Mouse (Mus musculus) layer of hippocampus, adult 9-11 months (tissue): ENCODE data around the gene Osr1.

ENCODE experiments used
- DNase-seq: peaks from one replicate; pipeline ENCODE4 v3.0.0; 2022

The Osr1 gene

DNA sequence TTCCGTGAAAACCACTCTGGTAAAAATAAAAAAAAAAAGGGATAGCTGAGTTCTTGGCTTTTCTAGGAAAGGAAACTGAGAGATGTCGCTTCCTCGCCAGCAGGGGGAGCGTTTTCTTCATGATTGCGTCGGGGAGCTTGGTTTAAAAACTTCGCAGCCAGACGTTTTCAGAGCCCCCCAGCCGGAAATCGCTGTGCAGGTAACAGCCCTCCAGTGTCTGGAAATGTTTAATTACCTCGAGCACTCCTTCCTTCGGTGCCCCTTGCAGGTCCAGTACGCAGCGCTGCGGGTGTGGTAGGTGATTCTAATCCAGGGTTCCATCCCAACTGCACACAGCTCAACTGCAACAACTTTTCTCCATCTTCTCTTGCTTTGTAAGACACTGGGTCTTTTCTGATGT lies at the start of gene Osr1:
Osr1 (plus strand) TSS at position 146 of the 400 bp plus-strand sequence.
- no peak for DNase-seq

DNA sequence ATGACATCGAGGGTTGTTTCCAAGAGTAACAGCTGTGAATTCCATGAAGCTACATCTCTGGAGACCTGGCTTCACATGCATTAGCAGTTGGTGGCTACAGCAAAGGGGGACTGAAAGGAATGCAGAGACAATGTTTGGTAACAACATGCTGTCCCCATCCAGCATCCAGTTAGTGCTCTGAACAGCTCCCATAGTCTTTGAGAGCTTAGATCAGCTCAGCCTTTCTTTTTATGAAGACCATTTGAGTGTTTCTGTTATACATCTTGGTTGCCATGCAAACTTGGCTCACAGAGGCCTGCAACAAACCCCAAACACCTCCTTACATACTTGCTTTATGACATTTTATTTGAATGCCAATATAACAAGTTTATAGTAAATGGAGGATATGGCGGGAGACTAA lies 19.6 kb upstream of the Osr1 start:
- no peak for DNase-seq

DNA sequence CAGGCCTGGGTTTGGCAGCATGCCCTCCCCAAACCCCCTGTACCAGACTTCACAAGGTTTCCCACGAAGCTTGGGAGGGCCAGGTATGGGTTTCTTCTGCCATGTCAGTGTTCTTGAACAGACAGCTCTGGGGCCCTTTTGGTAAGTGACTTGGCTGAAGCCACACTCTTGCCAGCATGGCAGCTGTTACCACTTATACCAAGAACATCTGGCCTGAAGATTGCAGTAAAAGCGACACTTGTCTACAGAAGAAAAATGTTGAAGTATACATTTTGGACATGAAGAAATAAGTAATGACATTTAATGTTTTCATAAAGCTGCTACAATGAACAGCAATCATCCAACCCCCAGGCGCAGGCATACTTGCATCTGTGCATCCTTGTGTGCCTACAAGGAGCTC lies 5.0 kb upstream of the Osr1 start:
- DNase-seq: no peak

DNA sequence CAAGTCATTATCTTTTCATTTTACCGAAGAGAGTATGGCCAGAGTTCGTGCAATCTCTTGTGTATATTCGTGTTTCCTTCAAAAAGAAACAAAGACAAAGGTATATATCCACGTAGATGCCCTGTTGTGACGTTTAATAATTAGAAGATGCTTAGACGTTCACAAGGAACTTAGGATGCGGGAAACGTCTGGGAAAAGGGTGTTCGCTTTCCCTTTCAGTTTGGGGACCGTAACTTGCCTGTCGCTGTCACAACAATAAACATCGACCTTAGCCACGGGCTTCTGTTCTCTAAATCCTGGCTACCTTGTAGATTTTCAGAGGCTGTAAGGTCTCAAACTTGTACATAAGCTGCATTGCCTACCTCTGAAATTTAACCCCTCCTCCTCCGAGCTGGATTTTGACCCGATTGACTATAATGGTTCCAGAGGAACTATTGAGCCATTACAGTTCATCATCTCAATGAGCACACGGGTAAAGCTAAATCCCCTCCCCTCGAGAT lies 630 bp downstream of the Osr1 start:
- DNase-seq: no peak

DNA sequence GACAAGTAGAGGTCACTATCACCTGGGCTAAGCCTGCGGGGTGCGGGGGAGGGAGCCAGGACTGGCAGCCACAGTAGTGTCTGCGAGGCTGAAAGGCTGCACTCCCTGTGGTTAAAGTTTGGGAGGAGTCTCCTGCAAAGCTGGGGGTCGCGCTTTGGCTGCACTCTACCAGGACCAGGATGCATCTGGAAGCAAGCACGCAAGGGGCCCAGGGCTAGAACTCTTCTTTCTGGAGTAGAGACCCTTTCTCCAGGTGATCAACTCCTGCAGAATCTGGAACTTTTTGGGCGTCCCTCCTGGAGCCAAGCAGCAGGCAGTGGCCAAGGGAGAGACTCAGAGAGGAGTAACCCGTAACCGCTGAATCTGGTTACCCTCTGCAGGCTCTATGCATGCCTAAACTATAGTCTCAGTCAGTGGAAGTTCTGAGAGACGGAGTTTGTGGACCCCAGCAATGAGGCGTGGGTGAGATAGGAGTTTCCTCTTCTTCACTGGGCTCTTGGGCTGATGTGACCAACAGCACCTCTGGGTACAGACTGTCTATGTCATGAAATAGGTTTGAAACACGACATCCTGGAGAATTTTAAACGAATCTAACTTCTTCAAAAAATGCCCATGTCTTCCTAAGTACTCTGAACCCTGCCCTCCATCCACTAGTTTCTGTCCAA lies 1.5 kb downstream of the Osr1 start:
- no peak for DNase-seq

DNA sequence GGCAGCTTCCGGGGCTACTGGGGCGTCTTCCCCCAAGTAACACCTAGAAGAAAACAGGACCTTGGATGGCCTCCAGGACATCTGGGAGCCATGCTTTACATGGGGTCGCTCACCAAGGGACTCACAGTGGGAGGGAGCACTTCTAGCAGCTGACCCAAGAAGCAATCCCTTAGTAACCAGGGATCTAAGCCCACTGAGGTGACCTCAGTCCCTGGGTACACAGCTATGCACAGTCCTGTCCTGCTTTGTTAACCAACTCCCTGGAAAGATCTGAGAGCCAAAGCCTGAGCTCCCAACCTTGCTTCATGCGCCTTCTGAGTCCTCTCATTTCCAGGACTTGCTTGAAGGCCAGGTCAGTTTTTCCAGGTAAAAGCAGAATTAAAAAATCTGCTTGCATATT lies 2.1 kb downstream of the Osr1 start:
- no peak for DNase-seq

DNA sequence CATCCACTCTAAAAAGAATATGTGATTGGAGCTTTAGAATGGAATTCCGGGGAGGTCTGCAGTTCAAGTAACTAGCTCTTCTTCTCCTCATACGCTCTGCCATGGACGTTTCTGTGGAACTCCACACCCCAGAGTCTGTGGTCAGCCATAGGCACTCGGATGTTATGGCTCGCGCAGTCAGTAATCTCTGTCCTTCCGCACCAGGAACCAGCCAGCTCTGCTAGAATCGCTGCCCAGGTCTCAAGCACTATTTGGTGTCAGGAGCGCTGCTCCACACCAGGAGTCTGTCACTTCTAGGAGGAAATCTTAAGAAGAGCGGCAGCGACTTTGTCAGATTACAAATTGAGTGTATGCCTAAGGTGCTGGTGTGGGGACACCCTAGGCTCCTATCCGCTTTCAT lies 3.8 kb downstream of the Osr1 start:
- DNase-seq: no peak

DNA sequence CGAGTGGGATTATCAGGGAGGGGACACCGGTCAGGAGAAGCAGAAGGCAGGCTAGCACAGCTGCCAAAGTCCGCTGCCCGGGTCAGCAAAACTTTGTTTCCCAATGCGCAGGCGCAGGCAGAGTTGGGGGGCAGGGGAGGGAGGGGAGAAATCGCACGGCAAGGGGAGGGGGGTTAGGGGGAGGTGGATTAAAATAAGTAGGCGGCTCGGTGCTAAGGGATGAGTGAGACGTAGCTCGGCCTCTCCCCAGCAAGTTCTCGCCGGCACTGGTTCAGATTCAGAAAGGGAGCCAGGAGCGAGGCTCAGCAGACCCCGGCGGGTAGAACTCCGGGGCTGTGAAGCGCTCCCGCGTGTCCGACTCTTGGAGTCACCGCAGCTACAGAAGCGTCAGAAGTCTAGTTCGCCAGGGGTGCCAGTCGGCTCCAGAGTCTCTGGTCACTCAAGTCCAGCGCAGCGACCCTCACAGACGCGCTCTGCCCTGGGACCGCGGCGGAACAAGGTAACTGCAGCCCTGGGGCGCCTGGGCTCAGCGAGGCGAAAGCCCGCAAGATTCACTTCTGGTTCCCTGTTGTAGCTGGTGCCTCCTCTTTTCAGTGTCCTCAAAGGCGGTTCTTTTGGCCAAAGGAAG lies 4.4 kb downstream of the Osr1 start:
- DNase-seq: no peak

DNA sequence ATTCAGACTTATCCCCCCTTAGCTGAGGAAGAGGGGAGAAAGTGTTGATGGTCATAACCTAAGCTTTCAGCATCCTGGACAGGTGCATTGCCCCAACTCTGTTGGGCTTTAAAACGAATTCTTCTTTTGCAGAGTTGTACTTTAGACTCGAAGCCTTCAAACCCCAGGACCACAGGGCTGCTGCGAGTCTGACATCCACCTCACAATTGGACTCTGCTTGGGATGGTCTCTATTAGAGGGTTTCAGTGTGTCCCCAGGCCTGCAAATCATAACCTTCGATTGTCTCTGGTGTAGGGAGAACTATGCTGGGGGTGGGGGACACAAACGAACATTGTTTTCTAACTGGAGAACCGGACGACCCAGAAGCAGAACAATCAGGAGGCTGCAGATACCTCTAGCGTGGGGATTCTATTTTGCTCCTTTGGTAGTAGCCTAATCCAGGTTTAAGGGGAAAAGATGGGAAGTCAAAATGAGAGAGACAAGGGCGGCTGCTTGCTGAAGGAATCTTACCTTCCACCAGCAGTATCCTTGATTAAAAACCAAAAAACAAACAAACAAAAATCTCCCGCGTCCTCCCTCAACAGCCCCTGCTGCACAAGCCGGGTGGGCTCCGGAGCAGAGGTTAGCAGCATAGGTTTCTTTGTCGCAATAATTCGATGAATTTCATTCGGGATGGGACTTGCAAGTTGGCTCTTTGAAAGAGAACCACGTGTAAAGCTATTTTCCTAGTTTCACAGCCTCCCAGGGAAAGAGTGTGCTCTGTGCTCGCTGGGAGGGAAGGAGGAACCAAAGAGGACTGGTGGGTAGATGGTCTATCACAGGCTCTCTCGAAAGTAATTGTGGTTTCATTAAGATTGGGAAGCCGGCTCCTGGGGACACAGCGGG lies 5.5 kb downstream of the Osr1 start:
- DNase-seq: no peak

DNA sequence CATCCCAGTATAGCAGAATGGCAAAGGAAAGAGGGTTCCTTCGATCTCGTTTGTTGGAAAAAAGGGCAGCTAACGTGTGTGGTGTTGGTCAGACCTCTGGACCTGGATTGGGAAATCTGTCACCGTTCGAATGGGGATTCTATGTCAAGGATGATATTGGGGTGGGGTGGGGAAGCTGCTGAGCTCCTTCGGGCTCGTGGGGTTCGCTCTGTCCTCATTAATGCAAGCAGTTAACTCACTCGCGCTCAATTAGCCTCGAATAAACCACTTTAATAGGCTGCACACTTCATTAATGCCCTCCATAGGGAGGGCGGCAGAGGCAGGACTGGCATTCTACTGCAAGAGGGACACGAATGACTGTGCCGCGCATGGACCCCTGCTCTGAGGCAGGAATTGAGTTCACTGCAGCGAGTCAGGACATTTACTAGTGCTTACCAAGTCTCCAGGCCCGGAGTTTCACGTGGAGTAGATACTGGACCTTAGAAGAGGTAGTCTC lies 6.2 kb downstream of the Osr1 start:
- no peak for DNase-seq

DNA sequence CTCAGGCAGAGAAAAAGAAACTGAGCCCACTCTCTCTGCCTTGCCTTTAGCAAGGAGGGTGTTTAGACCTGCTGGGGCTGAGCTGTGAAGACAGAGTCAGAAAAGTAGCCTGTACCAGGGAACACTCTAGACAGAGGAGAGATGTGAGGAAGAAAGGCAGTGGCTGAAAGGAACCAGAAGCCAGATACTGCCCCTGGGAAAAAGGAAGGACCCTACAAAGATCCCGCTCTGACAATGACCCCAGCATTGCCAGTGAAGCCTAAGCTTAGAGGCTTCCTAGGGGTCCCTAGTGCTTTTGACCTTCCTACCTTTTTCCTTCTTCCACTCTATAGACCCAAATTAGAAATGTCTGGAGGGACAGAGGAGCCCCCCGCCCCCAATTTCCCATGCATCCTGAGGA lies 7.7 kb downstream of the Osr1 start:
- DNase-seq: no peak

DNA sequence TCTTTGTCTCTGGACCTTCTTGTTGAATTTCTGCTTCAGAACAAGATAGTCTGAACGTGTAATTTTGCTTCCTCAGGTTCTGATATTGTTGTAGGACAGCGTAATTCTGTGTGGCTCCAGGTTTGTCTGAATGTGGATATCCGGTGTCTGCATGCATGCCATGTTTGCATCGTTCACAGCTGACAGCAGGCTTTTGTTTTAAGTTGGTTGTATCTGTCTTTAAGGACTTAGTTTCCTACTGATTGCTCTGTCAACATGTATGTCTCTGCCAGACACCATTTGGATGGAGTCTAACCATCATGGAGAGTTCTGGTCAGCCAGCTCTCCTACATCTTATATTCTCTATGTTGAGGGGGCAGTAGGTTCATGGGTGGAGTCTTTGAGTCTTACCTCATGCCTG lies 8.7 kb downstream of the Osr1 start:
- no peak for DNase-seq

DNA sequence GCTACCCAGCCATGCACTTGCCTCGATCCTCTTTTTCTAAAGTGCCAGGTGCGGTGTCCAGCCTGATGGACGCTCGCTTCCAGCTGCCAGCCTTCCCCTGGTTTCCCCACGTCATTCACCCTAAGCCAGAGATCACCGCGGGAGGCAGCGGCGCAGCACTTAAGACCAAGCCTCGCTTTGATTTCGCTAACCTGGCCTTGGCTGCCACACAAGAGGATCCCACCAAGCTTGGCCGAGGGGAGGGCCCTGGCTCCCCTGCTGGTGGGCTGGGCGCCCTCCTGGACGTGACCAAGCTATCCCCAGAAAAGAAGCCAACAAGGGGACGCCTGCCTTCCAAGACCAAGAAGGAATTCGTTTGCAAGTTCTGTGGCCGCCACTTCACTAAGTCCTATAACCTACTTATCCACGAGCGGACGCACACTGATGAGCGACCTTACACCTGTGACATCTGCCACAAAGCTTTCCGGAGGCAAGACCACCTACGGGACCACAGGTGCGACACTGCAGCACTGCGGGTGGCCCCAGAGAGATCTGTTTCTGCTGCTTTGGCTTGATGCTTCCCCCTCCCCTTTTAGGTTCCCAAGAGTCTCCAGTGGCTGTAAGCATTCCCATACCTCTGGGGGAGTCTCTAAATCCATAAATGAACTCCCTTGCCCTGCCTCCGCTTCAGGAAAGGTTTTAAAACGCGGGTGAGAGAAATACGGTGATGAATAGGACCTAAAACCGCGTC lies 9.6 kb downstream of the Osr1 start:
- no peak for DNase-seq

DNA sequence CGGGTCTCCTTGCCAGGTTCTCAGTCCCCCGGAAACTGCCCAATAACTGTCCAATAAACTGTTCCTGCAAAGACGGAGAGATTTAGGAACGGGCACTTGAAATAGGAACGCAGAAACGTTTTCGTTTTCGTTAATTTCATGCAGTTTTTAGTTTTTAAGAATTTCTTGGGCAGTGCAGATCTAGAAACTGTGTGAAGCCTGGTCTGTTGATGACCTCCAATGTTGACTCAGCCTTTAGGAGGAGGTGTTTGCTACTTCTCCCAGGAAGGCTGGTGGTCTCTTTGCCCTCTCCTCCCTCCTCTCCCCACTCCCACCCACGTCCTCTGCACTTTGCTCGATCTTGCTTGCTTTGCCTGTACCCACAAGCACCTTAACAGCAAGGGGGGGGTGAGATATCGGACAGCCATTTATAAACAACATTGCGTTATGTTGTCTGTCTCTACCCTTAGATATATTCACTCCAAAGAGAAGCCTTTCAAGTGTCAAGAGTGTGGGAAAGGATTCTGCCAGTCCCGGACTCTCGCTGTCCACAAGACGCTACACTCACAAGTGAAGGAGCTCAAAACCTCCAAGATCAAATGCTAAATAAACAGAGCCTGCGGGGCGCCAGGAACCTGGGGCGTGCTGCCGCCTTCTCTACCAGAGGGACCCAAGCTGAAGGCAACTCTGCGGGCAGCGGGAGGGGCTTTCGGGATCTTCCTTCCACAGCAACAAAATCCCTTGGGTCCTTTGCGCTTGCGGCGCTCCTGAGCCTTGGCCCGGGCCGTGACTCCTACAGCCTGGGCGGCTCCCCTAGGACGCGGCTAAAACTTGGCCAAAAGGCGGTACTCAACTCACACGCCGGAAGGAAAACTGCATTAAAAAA lies 10.4 kb downstream of the Osr1 start:
- no peak for DNase-seq

DNA sequence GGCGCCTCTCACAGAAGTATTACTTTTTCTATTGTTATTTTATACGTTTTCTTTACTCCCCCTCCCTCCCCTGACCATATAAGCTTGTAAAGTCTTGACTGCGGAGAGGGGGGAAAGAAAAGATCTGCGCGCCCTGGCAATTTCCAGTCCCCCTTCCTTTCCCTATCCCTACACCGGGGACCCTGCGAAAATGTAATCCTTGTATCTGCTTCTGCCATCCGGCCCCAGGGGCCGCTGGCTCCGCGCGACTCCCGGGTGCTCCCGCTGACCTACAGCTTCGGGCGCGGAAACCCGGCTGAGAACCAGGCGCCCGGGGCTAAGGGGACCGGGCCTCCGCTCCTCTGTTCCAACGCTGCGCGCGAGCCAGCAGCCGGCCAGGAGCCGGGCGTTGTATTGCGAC lies 11.1 kb downstream of the Osr1 start:
- no peak for DNase-seq

DNA sequence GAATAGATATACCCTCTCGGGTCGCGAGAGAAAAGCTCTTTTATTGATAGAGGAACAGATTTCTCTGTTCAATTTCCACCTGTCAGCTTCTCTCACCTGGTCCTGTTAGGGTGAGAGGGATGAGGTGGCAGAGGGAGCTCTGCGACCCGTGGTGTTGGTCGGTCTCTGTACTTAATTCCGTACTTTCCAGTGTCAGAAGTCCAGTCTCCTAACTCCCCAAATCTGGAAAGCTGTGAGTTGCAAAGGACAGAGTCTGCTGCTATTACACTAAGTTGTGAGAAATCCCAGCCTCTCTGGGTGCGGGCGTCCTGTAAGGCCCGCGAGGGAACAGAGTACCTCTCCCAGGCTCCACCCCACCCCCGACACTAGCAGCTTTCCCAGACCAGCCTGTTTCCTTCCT lies 11.6 kb downstream of the Osr1 start:
- no peak for DNase-seq

DNA sequence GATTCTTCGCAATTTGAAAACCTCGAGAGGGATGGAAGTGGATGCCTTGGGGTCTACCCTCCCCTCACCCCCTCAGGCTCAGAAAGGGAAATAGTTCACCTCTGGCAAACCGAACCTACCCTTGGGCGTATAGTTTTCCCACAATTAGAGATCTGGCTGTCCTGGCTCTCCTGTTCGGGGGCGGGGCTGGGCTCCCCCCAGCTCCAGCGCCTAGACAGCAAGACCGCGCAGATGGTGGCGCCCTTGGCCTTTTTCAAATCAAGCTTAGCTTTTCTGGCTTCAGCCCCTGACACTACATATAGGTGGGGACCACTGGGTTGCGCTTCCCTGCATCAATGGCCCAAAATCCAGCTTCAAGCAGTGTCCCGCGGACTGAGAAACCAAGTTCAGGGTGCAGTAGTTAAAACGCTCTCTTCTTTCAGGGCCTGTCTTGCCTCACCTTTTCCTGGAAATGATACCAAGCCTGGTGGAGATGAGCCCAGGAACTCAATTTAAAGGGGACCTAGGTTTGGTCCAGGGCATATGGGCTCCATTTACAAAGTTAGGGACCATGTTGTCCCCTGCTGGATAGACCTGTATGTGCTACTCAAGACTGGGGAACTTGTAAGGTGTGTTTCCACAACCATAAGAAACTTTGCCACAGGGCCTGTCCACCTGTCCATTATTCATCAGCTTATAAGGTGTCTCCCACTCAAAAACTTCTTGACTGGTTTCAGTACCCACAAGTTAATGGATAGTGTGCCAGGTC lies 12.5 kb downstream of the Osr1 start:
- DNase-seq: no peak

DNA sequence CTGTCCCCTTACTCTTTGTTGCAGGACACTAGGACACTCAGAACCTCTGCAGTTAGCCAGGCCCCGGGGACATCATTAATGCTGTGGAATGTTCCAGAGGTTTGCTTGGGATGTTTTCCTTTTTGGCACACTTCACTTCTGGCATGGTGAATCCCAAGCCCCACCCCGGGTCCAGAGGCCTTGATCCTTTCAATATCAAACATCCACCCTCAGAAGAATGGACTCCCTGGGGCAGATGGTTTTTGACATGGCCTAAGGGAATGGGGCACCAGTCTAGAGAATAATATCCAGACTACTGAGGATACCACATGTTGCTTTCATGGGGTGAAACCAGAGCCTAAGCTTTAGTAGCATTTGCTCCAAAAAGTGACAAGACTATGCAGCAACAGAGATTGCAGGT lies 13.5 kb downstream of the Osr1 start:
- DNase-seq: no peak

DNA sequence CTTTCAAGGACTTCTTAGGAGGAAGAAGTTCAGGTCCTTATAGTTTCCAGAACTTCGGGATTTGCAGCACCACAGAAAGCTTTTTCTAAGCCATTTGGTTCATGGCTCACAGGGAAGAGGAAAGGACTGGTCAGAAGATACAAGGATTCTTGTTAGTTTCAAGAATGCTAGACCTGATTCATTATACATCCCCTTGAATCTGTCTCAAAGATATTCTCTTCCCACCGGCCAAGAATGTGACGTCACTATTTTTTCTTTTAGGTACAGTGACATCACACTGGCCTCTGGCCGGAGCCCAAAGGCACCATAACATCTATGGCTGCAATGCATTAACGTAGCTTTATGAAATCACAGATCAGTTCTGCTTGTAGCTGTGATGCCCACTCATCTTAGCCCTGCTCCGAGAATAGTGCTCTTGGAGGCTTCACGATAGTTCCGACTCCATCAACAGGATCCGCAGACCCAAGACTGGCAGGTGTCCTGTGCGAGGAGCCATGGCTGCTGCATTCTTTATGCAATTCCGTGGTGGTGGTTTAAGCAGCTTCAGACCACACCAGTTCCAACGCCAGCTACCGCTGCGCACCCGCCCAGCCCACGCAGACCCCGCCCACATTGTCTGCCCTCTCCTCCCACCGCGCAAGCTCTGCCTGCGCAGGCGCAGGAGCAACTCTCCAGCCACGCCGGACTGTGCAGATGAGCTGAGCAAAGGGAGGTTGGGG lies 14.6 kb downstream of the Osr1 start:
- no peak for DNase-seq

DNA sequence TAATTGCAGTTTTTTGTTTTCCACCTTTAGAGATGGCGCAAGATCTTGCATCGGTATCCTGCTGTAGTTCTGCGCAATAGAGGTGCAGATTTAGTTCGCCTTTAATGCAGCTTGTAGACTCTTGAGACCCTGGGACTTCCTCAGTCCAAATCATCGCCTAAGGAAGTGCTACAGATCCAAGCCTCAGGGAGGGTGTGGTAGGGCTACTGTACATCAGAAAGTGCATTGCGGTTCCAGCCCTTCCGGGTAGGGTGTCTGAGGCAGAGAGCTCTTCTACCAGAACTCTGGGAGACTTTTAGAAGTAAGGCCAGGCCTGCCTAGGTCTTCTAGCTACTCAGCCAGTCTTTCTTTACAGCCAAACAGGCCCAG lies 15.2 kb downstream of the Osr1 start:
- DNase-seq: no peak

DNA sequence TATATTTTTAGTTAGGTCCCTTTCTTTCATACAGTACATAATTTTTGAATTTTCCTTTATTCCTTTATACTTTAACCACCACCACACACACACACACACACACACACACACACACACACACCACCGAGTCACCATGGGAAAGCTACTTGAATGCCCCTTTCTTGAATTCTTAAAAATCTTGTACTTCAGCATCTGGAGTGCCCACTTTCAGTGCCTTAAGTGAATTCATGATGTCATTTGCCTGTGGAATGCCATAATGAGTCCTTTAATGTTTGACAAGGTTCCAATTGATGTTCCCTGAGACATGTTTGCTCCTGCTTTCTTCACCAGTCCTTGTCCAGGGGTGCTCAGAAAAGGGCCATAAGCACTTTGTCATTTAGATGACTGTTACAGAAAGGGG lies 17.8 kb downstream of the Osr1 start:
- DNase-seq: no peak
